Mouse (Mus musculus) lung, postnatal 0 days (tissue): Measurements from ENCODE around the gene Cyb5d1. TPM values are rescaled to one million over a fixed set of nuclear protein-coding genes. Genes with fewer than 3 reads are reported as not detected.
A peak's percentile ranks its signal among the peaks of the same experiment; 100 is the strongest.

Source experiments
- ATAC-seq: fragments of 200-750 bp; cut with Nextera tagmentation; 2 replicates; pipeline ENCODE4 v1.8.0; 2017; ENCODE audit warnings: moderate library complexity
- DNase-seq: peaks from one replicate; pipeline ENCODE4 v3.0.0-alpha.2; 2016; ENCODE audit warnings: low spot score
- H3K27ac ChIP-seq: fragments of 300-500 bp; sonication (generic); 2 replicates; pipeline ENCODE4 v1.5.1; 2014; ENCODE audit warnings: antibody characterized with exemption, mild to moderate bottlenecking, low read length, mixed read lengths
- H3K27me3 ChIP-seq: fragments of 300-500 bp; sonication (generic); replicated peaks from 2 replicates; pipeline ENCODE4 v1.6.1; 2014; ENCODE audit warnings: low read length, mixed read lengths; ENCODE audit not compliant: insufficient read depth
- H3K36me3 ChIP-seq: fragments of 300-500 bp; sonication (generic); 2 replicates; pipeline ENCODE4 v1.6.1; 2014; ENCODE audit warnings: low read length, mixed read lengths; ENCODE audit not compliant: insufficient read depth
- H3K4me1 ChIP-seq: fragments of 300-500 bp; sonication (generic); 2 replicates; pipeline ENCODE4 v1.6.1; 2014; ENCODE audit warnings: antibody characterized with exemption, low read depth, low read length, mixed read lengths; ENCODE audit not compliant: insufficient read depth
- H3K4me2 ChIP-seq: fragments of 300-500 bp; sonication (generic); replicated peaks from 2 replicates; pipeline ENCODE4 v1.6.1; 2014; ENCODE audit warnings: low read depth, mild to moderate bottlenecking, low read length, moderate library complexity, mixed read lengths
- H3K4me3 ChIP-seq: fragments of 300-500 bp; sonication (generic); 2 replicates; pipeline ENCODE4 v1.5.1; 2014; ENCODE audit warnings: low read depth, low read length
- H3K9ac ChIP-seq: fragments of 300-500 bp; sonication (generic); replicated peaks from 2 replicates; pipeline ENCODE4 v1.6.1; 2014; ENCODE audit warnings: low read depth, mild to moderate bottlenecking
- H3K9me3 ChIP-seq: fragments of 300-500 bp; sonication (generic); 2 replicates; pipeline ENCODE4 v1.6.1; 2016; ENCODE audit warnings: low read length, mixed read lengths
- CTCF ChIP-seq: IDR thresholded peaks from 2 replicates; pipeline ENCODE4 v1.5.1; 2016; ENCODE audit warnings: antibody characterized with exemption, mild to moderate bottlenecking
- EP300 ChIP-seq: IDR thresholded peaks from 2 replicates; pipeline ENCODE4 v1.6.1; 2016; ENCODE audit warnings: antibody characterized with exemption, mild to moderate bottlenecking, control low read depth
- WGBS: fragments of 180-500 bp; shearing (Covaris S2); extraction: QIAGEN DNeasy Blood & Tissue Kit; methylation state at CpG from one replicate; pipeline ENCODE4 v1.1.7; 2014; 5-methylcytosine and 5-hydroxymethylcytosine counted together
- polyA plus RNA-seq: library from polyadenylated mRNA; unstranded; fragments of >200 nt; fragmentation: Nextera tagmentation; extraction: Ambion mirVana; gene quantifications from 2 replicates; pipeline ENCODE4 v1.2.1, GENCODE M21; 2015

Cyb5d1 gene
- polyA plus RNA-seq, 1 experiment from 2014 or later: 16.3 TPM

DNA sequence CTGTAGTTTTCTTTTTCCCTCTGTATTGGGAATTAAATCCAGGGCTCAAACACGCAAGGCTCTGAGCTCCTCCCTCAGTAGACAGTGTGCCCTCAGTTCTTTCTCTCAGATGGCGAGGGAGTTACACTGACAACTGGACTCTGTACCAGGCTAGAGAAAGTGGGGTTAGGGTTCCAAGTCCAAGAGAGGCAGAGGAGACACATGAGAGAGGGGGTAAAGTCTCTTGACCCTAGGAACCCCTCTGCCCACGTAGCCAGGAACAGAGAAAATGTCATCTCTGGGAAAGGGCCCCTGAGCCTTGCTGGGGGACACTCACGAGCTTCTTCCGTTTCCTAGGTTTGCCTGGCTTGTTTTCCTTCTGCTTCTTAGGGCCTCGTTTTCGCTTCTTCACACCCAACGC lies 31.1 kb downstream of the Cyb5d1 start:
- DNase-seq (no peak), ATAC-seq (no peak)
- peak overlapping the region; percentile 100 for H3K27ac ChIP-seq
- TF ChIP-seq CTCF (no peak), EP300 (no peak)
- H3K4me2 ChIP-seq: peak overlapping the region; percentile 77
- peaks cover 24% of the 10 kb centered on the region for H3K4me1 ChIP-seq
- H3K9ac ChIP-seq: no peak overlapping the region
- H3K27me3 ChIP-seq: no peaks in the 10 kb centered on the region
- H3K9me3 ChIP-seq: no peaks in the 10 kb centered on the region
- H3K36me3 ChIP-seq: peaks cover 30% of the 10 kb centered on the region; the same call in 1 of the 2 replicates
- H3K4me3 ChIP-seq: no peak overlapping the region
- 25% methylated on average over 8 of the region's 8 CpGs for WGBS

DNA sequence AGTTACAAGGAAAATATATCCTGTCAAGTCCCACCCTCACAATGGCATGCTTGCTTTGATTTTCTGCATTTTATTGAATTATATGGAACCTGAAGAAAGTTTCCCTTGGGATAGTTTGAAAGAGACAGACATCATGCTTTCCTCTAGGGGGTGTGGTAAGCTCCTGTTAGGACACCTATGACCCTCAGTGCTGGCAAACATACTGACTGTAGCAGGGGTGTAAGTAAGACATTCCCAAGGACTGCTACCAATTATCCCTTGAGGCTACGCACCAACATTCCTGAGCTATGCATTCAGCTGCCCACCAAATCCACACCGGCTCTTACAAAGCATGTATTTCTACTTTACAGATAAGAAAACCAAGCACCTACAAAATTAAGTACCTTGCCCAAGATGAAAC lies 33.0 kb downstream of the Cyb5d1 start:
- TF ChIP-seq EP300 (no peak), CTCF (peak; percentile 50)
- 47% methylated on average over 2 of the region's 2 CpGs for WGBS
- peaks cover 47% of the 10 kb centered on the region; the same call in 1 of the 2 replicates for H3K36me3 ChIP-seq
- DNase-seq (peak; percentile 42), ATAC-seq (no peak)
- H3K4me3 ChIP-seq: no peak overlapping the region
- no peak overlapping the region for H3K4me2 ChIP-seq
- H3K4me1 ChIP-seq: peaks cover 19% of the 10 kb centered on the region
- no peaks in the 10 kb centered on the region for H3K27me3 ChIP-seq
- no peak overlapping the region for H3K9ac ChIP-seq
- no peaks in the 10 kb centered on the region for H3K9me3 ChIP-seq
- H3K27ac ChIP-seq: no peak overlapping the region

DNA sequence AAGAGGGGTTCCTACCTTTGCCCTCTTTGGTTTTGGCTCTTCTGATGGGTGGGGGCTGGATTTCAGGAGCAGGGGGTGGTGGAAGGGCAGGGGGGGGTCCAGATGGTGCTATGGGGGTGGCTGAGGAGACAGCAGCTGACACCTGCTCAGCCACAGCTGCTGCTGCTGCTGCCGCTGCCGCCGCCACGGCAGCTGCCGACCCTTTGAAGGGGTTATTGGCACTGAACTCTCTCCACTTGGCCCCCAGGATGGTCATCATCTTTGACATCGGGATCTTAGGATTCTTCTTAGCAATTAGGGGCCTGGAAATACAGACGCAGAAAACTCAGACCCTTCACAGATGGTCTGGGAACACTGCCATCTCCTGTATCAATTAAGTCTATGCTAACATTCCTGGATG lies 33.4 kb downstream of the Cyb5d1 start:
- WGBS: 59% methylated on average over 7 of the region's 7 CpGs
- no peak overlapping the region for H3K9ac ChIP-seq

DNA sequence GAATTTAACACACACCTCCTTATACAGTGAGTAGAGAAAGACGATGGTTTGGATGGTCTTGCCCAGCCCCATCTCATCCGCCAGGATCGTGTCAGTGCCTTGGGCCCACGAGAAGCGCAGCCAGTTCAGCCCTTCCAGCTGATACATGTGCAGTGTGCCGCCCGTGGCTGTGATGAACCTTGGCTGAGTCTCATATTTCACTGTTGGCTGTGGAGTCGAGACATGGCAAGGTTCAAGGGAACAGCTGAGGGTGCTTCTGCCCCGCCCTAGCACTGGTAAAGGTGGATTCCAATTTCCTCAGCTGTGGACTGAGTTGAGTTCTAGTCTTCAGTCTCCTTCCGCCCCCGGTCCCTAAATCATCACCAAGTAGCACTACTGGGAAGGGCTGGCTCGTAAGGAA lies 37.7 kb downstream of the Cyb5d1 start:
- no peak for ATAC-seq
- H3K36me3 ChIP-seq: peaks cover 75% of the 10 kb centered on the region
- no peak overlapping the region for H3K4me2 ChIP-seq
- WGBS: 86% methylated on average over 12 of the region's 12 CpGs
- no peak for DNase-seq
- no peak overlapping the region for H3K9ac ChIP-seq
- no peaks in the 10 kb centered on the region for H3K27me3 ChIP-seq
- H3K27ac ChIP-seq: no peak overlapping the region
- TF ChIP-seq EP300: no peak
- TF ChIP-seq CTCF: no peak
- no peaks in the 10 kb centered on the region for H3K9me3 ChIP-seq
- H3K4me1 ChIP-seq: no peaks in the 10 kb centered on the region
- no peak overlapping the region for H3K4me3 ChIP-seq

More for the DNA sequence above, 33.4 kb downstream of the Cyb5d1 start:
- no peak overlapping the region for H3K27ac ChIP-seq
- H3K4me1 ChIP-seq: peaks cover 19% of the 10 kb centered on the region
- peaks cover 52% of the 10 kb centered on the region; the same call in 1 of the 2 replicates for H3K36me3 ChIP-seq
- H3K4me2 ChIP-seq: no peak overlapping the region
- no peaks in the 10 kb centered on the region for H3K9me3 ChIP-seq
- H3K27me3 ChIP-seq: no peaks in the 10 kb centered on the region
- no peak for ATAC-seq
- no peak for DNase-seq
- TF ChIP-seq EP300 (no peak), CTCF (no peak)
- no peak overlapping the region for H3K4me3 ChIP-seq

DNA sequence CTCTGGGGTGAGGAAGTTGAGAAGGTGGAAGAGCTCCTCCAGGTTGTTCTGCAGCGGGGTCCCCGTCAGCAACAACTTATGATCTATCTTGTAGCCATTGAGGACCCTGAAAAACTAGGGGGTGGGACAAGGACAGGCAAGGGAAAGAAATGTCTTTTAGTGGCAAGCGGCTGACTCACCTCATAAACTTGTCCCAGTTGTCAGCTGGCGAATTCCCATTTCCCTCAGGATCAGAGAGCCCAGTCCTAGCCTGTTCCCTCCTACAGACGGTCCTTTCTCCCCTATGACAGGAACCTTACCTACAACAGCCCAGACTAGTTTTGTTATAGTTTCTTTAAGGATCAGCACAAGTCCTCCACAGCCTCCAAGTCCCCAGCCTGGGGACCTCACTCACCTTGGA lies 38.9 kb downstream of the Cyb5d1 start:
- DNase-seq: no peak
- Histone ChIP-seq H3K4me3 (no peak overlapping the region), H3K9me3 (no peaks in the 10 kb centered on the region), H3K27me3 (no peaks in the 10 kb centered on the region), H3K9ac (no peak overlapping the region), H3K27ac (no peak overlapping the region), H3K4me1 (no peaks in the 10 kb centered on the region), H3K4me2 (no peak overlapping the region), H3K36me3 (peaks cover 73% of the 10 kb centered on the region)
- no peak for ATAC-seq
- TF ChIP-seq EP300: no peak
- no peak for TF ChIP-seq CTCF
- 87% methylated on average over 5 of the region's 5 CpGs for WGBS

DNA sequence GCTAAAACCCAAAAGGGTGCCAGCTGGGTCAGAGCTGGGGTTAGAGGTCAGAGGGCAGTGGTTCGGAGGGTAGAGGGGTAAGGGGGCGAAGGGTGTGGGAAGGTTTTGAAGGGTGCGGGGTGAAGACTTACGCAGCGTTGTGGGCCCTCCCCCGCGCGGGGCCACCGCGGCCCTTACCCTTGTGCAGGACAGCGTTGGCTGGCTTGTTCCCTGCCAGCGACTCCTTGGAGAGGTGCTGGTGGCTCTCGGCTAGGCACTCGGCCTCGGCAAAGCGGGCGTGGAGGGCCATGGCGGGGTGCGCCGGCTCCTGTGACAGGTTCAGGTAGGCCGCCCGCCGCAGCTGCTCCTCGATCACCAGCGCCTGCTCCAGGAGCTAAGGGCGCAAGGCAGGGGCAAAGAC lies 49.0 kb downstream of the Cyb5d1 start:
- Histone ChIP-seq H3K27me3 (no peaks in the 10 kb centered on the region), H3K9me3 (no peaks in the 10 kb centered on the region), H3K36me3 (peaks cover 47% of the 10 kb centered on the region; the same call in 1 of the 2 replicates), H3K4me2 (no peak overlapping the region), H3K4me1 (no peaks in the 10 kb centered on the region), H3K27ac (no peak overlapping the region), H3K4me3 (no peak overlapping the region), H3K9ac (no peak overlapping the region)
- TF ChIP-seq CTCF (no peak), EP300 (no peak)
- no peak for ATAC-seq
- WGBS: 84% methylated on average over 26 of the region's 26 CpGs
- DNase-seq: no peak

Other genes with a start within 250 kb of the Cyb5d1 start
- not detected in 2 replicates for gene Alox12b, start 238.6 kb downstream of the Cyb5d1 start, polyA plus RNA-seq
- 0.04 and 0.08 TPM in 2 replicates for gene Alox8, start 197.8 kb downstream of the Cyb5d1 start, polyA plus RNA-seq
- gene Gucy2e, start 158.6 kb downstream of the Cyb5d1 start, polyA plus RNA-seq: 0.04 TPM in 1 of 2 replicates, not detected in the other
- gene Cntrob, start 71.9 kb downstream of the Cyb5d1 start, polyA plus RNA-seq: 5.0 and 5.5 TPM in 2 replicates
- 109 TPM in 2 replicates for gene Trappc1, start 71.7 kb downstream of the Cyb5d1 start, polyA plus RNA-seq
- gene Kcnab3, start 69.4 kb downstream of the Cyb5d1 start, polyA plus RNA-seq: 0.86 and 0.93 TPM in 2 replicates
- 5.7 and 6.6 TPM in 2 replicates for gene Rnf227, start 55.2 kb downstream of the Cyb5d1 start, polyA plus RNA-seq
- 29.9 and 38.4 TPM in 2 replicates for gene Chd3, start 26.2 kb downstream of the Cyb5d1 start, polyA plus RNA-seq
- 126 and 142 TPM in 2 replicates for gene Naa38, start 144 bp downstream of the Cyb5d1 start, polyA plus RNA-seq
- gene Tmem88, start 2.6 kb upstream of the Cyb5d1 start, polyA plus RNA-seq: 96.5 and 101 TPM in 2 replicates
- gene Kdm6b, start 18.0 kb upstream of the Cyb5d1 start, polyA plus RNA-seq: 29.4 and 34.9 TPM in 2 replicates
- 1.3 and 2.2 TPM in 2 replicates for gene Dnah2, start 153.5 kb upstream of the Cyb5d1 start, polyA plus RNA-seq
- gene Efnb3, start 164.6 kb upstream of the Cyb5d1 start, polyA plus RNA-seq: 0.80 and 1.0 TPM in 2 replicates
- gene Wrap53, start 184.6 kb upstream of the Cyb5d1 start, polyA plus RNA-seq: 13.8 and 14.3 TPM in 2 replicates
- 39.8 and 50.6 TPM in 2 replicates for gene Trp53, start 184.7 kb upstream of the Cyb5d1 start, polyA plus RNA-seq
- 7.5 and 8.1 TPM in 2 replicates for gene Atp1b2, start 210.3 kb upstream of the Cyb5d1 start, polyA plus RNA-seq
- not detected in 2 replicates for gene Shbg, start 222.3 kb upstream of the Cyb5d1 start, polyA plus RNA-seq
- 14.4 and 16.3 TPM in 2 replicates for gene Sat2, start 226.4 kb upstream of the Cyb5d1 start, polyA plus RNA-seq
- gene Fxr2, start 237.4 kb upstream of the Cyb5d1 start, polyA plus RNA-seq: 16.3 and 17.9 TPM in 2 replicates